Mouse (Mus musculus) brain, embryonic 18.5 days (tissue): Measurements from ENCODE around the gene Vrk3.
A peak's percentile ranks its signal among the peaks of the same experiment; 100 is the strongest.
"Not testable (repeated sequence)": the region's sequence is repeated elsewhere in the genome, so short reads cannot be mapped to it uniquely, and the experiment has no call there.

Experiments
- DNase-seq: peaks from one replicate; pipeline ENCODE4 v3.0.0-alpha.2; 2012; ENCODE audit warnings: low read depth, low spot score

Gene Vrk3

DNA sequence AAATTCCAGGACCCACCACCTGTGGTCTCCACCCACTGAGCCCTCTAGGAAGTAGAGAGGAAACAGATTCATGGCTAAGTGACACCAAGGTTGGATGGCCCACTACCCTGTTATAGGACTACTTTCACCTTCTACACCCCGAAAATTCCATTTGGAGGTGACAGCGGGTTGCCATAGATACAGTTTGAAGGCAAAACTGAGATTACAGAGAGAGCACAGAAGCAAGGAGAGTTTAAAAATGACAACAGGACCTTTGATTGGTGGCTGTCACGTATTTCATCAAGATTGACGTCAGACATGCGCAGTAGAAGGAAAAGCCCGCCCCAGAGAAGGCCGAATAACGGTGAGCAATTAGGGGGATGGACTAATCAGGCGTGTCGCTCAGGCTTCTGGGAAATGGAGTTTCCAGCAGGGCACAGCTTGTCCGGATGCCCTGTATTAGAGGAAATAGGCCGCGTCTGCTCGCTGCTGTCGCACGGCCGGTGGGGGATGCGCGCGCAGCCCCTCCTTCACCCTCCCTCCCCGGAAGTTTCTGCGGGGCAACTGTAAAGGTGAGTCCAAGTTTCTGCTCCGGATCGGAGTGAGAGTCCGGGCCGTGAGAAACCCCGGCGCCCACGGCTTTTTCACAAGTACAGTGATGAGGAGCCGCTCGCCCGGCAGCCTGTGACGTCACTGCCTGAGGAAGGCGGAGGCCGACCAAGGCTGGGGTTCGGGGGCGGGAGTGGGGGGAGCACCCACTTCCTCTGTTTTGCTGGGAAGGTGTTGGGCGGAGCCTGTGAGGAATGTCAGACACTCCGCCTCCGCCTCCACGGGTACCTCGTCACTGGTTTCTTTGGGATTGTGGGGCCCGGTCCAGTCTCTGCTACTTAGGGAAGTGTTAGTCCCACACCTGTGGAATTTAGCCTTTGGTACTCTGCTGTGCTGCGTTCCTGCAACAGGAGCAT is at the start of gene Vrk3:
Gene Vrk3 (plus strand): TSS at position 313 of the 944 bp plus-strand sequence.
- DNase-seq: peak; percentile 95

DNA sequence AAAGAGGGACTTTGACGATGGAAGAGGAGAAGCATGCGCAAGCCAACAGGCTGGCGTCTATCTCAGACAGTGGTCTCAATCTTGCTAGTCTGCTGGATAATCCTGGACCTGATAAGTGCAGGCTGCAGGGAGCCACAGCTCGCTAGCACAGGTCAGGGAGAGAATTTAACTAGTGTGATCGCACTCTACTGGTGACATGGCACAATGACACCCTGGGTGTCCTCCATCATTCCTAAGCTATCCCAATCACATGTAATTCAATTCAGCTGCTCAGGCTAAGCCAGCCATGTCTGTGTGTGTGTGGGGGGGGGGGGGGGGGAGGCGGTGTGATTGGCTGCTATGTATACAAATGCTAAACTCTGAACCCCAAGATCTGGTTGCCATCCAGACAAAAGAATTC is 46.3 kb upstream of the Vrk3 start:
- DNase-seq: no peak

DNA sequence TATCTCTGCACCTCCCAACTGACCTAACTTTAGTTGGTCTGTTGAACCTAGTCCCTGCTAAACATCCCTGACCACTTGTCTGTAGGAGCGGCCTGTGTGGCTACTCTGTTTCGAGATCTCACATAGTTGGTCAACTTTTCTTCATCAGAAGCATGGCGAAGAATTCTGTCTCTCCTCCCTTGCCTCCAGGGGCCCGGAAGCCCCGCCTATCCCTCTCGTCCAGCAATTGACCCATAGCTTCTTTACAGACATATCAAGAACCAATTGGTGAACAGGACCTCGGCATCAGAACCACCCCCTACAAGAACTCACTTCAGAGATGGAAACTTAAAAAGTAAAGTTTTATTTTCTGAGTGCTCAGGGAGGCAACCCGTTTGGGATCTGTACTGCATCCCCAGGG is 45.2 kb upstream of the Vrk3 start:
- DNase-seq: no peak

DNA sequence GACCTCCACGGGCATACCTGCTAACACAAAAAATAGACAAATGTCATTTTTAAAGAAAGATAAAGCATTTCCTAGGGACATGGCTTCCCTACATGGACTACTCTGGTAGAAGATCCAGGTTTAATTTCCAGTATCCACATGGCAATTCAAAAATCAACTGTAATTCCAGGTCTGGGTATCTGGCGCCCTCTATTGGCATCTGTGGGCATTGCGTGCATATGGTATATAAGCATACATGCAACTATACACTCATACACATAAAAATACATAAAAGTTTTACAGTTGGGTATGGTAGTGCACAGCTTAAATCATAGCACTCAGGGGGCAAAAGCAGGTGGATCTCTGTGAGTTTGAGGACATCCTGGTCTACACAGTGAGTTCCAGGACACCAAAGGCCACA is 43.9 kb upstream of the Vrk3 start:
- DNase-seq: no peak

DNA sequence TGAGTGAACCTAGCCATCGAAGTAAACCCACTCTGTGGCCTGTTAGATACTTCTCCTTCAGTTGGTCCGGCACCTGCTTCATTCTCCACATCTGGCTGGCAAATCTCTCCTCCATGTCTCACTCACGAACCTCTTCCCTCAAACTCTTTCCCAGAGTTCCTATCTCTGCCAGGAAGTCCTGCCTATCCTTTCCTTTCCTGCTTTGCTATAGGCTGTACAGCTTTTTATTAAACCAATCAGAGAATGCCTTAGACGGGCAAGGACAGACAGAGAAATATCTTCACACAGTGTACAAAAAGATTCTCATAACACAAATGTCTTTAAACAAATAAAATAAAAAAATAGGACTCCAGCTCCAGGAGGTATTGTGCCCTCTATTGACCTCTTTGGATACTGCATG is 43.1 kb upstream of the Vrk3 start:
- no peak for DNase-seq

DNA sequence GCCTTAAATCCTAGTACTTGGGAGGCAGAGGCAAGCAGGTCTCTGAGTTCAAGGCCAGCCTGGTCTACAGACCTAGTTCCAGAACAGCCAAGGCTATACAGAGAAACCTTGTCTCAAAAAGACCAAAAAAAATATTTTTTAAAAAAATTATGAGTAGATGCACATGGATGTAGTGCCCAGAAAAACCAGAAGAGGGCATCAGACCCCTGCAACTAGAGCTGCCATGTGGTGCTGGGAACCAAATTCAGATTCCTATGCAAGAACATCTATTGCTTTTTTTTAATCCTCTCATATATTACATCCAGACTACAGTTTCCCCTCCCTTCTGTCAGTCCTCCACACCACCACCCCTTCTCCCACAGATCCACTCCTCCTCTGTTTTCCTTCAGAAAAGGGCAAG is 41.9 kb upstream of the Vrk3 start:
- no peak for DNase-seq

DNA sequence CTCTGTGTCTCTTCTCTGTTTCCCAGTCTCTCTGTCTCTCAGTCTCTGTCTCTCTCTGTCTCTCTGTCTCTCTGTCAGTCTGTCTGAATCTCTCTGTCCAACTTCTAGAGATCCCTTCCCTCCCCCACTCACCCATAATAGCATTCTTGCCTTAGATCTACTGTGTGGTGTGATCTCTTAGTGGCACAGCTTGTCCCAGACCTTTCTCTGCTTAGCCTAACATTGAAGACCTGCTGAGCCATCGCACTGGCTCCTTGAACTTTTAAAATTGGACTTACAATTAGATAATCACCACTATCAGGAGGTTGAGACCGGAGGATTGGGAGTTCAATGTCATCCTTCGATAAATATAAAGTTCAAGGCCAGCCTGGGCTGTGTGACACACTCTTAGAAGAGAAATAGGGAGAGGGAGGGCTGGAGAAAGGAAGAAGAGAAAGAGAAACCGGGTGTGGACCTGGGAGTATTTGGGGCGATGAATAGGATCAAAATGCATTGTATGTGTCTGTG is 41.0 kb upstream of the Vrk3 start:
- no peak for DNase-seq

DNA sequence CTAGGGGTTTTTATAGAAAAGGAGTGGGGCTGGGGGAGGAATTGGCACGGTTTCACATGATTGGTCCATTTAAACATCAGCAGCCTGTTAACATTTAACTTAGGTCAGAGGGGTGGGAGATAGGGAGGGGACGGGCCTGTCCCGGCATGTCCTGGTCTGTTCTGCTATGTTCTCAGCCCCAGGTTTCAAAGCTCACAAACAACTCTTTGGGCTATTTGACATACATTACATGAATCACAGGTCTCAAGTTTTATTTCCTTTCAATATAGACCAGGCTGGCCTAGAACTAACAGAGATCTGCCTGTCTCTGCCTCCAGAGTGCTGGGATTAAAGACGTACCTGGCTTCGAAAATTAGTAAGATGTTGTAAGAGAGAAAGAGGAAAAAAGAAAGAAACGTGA is 40.1 kb upstream of the Vrk3 start:
- DNase-seq: not testable (repeated sequence)

DNA sequence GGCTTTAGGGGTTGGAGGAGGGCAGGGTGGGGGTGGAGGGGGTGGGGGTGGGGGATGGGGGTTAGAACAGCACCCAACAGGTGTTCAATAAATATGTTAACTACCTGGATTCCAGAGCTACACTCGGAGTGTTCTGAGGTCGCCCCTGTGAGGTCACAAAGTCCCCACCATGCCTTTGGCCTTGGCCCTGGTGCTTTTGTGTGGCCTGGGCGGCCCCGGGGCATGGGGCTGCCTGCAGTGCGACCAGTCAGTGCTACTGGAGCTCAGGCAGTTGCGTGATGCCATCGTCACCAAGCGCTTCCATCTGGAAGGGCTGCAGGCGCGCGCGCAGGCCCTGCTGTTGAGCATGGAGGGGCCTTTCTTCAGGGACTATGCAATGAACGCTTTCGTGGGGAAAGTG is 39.6 kb upstream of the Vrk3 start, which contains the start of gene Izumo2:
Gene Izumo2 (plus strand): TSS at position 169 of the 400 bp plus-strand sequence.
- no peak for DNase-seq

DNA sequence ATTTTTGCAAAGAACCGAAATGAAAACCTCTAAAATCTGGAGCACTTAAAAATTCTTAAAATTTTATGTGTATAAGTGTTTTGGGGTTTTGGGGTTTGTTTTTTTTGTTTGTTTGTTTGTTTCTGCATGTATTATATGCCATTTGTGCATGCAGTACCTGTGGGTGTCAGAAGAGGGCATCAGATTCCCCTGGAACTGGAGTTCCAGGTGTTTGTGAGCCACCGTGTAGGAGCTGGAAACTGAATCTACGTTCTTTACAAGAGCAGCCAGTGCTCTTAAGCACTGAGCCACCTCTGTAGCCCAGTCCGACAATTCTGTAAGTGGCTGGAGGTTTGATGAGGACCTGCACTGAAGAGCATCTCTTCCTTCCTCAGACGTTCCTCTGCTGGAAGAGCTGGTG is 38.3 kb upstream of the Vrk3 start:
- no peak for DNase-seq

DNA sequence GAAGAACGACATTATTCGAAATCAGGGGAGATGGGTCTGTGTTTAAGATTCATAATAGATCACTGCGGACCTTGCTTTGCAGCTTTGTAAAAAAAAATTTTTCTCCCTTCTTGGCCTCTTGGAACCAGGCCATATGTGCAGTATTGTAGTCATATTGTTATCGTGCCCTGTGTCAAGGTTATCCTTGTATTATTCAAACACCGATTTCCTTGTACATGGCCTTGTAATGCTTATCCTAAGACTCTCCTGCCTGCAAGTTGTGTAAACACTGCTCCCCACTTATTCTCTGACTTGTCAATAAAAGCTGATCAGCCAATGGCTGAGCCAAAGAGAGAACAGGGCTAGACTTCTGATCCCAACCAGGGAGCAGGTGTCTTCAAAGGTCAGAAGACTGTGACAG is 26.2 kb upstream of the Vrk3 start:
- DNase-seq: no peak

DNA sequence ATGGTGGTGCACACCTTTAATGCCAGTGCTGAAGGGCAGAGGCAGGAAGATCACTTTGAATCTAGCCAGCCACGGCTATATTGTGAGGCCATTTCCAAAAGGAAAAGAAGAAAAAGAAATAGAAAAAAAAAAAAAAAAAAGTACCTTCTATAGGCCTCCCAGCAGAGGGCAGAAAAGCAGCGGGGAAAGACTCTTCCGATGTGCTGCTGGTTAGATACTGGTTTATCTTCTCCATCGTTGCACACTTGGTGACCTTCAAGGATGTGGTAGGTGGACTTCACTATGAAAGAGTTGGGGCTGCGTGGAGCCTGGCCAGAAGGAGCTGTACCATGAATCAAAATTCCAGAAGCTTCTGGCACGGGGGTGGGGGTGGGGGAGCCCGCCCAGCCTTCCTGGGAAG is 23.9 kb upstream of the Vrk3 start:
- no peak for DNase-seq

DNA sequence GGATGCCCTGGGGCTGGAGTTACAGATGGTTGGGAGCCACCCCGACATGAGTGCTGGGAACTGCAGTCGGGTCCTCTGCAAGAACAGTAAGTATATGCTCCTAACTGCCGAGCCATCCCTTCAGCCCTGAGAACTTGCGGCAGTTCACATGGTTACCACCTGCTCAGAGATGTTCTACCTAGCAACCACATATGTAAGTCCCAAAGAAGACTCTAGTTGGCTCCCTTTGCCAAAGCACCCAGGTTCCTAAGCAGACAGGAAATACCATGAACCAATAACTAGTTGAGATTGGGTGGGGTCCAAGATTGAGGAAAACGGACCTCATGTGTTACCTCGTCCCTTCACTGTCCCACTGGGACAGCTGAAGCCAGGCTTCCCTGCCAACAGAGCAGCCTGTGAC is 21.9 kb upstream of the Vrk3 start:
- DNase-seq: no peak

DNA sequence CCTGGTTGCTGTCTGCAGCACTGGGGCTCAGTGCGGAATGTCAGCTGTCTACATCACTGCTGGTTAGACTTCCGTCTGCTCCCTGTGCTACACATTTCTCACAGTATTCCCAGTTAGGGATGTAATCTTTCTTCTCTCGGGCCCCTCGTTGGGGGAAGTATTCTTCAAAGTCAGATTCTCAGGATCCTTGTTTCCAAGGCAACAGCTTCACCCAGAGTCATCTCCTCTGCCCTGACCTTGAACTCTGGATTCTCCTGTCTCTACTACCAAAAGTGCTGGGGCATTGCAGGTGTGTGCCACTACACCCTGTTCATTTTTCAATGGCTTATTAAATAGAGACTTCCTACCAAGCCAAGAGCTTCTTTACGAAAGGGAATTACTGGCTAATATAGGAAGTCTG is 21.1 kb upstream of the Vrk3 start:
- DNase-seq: no peak

DNA sequence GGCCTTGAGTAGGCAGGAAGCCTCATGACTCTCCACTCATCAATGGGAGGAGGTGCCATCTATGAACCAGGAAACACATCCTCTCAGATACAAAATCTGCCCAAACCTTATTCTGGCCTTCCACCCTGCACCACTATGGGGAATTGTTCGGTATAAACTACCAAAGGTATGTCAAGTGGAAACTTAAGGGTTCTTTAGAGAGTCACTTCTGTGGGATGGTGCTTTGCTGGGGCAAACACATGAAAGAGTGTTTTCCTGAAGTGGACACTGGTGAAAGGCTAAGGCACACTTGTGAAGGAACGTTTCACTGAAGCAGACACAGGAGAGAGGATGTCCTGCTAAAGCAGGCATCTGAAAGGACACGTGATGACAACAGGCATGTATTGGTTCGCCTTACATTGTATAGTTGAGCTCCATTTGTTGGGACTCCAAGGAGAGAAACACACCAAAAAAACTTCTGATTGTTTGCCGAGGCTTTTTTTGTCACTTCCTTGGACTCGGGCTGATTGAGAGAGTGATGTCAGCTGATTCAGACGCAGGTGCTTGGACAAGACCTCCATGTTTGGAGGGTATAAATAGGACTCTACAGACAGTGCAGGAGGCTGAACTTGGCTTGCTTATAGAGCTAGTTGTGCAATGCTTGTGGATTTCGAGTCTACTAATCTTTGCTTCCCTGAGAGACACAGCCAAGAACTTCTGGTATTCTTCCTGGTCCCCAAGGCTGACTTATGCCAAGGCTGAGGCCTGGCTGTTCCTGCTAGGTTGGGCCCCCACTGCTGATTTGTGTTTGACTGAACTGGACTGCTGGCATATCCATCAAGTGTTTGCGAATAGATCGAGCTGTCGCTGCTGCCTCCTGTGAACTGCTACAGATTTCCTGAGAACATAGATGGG is 19.9 kb upstream of the Vrk3 start:
- no peak for DNase-seq

DNA sequence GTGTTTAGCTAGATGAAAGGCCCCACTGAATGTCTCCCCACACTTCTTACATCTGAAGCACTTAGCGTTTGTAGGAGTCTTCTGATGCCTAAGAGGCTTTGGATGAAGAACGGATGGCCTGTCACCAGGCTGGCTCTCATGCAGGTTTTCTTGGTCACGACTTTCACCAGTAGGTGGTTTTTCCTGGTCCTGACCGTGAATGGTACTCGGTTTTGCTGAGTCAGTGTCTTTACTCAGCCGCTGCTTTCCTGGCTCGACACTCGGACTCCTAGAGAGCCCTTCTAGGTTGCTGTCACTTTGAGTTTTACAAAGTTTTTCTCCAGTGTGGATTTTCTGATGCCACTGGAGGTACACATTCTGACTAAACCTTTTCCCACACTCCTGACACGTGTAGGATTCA is 14.5 kb upstream of the Vrk3 start:
- no peak for DNase-seq

DNA sequence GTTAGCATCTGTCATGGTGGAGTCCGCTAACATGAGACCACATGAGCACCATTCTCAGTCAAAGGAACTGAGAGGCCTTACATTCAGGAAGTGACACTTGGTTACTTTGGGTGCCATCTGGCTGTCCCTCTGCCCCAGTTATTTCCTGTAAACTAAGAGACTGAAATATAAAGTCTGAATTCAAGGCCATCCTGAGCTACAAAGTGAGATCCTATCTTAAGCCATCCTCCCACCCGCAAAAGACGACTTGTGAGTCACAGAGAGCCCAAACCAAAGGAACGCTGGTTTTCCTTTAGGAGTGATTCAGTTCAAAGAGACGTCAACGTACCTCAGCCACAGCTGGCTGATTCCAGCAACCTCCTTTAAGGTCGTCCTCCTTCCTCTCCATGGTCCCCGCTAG is 6.9 kb upstream of the Vrk3 start:
- no peak for DNase-seq

DNA sequence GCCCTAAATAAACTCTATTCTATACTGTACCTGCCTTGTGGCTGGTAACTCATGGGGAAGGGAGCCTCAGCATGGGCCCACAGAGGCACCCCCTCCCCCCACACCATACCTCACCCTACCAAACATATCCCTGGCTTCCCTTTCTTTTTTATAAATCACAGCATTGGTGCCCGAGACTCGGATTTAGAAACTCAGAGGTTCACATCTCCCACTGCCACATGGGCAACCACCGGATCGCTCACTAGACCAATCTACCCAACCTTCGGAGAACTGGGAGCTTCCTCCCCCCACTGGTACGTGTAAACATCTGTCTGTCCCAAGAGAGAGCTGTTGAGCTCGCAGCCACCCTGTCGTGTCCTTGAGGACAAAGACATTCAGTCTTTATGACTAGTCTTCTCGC is 3.9 kb upstream of the Vrk3 start:
- no peak for DNase-seq

DNA sequence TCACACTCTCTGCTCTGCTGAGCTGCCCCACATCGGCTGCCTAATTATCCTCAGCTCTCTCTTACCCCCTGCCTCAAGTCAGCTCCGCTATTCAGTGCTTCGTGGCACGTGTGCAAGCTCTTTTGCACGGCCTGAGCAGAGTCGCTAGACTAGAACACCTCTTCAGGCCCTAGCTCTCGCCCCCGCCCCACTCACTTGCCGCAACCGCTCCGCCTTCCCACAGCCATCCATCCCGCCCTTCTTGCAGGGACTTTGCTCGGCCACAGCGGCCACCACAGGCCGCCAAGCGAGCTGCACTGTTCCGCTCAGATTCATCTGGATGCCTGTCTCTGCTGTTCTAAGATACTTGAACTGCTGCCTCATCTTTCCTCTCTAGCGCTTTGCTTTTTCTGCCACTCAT is 3.1 kb upstream of the Vrk3 start:
- peak; percentile 72 for DNase-seq

DNA sequence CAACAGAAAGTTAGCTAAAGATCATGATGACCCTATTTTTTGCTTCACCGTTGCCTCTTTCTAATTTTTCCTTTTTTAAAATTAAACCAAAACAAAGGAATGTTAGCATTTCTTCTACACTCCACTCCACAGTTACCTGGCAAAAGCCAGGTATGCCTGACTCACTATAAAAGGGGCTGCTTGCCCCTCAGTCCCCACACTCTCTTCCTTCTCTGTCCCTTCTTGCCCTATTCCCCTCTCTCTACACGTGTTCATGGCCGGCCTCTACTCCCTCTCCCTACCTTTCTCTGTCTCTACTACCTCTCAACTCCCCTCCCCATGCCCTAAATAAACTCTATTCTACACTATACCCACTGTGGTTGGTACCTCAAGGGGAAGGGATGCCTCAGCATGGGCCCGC is 1.1 kb upstream of the Vrk3 start:
- no peak for DNase-seq

DNA sequence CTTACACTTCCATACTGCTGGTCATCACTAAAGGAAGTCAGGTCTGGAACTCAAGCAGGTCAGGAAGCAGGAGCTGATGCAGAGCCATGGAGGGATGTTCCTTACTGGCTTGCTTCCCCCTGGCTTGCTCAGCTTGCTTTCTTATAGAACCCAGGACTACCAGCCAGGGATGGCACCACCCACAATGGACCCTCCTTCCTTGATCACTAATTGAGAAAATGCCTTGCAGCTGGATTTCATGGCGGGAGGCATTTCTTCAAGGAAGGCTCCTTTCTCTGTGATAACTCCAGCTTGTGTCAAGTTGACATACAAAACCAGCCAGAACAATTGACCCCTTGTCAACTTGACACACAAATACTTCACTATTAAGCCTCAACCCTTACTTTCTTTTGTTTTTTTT is 2.7 kb downstream of the Vrk3 start, which contains the start of gene Zfp473:
Gene Zfp473 (minus strand): TSS at position 101 of the 400 bp plus-strand sequence.
- not testable (repeated sequence) for DNase-seq

DNA sequence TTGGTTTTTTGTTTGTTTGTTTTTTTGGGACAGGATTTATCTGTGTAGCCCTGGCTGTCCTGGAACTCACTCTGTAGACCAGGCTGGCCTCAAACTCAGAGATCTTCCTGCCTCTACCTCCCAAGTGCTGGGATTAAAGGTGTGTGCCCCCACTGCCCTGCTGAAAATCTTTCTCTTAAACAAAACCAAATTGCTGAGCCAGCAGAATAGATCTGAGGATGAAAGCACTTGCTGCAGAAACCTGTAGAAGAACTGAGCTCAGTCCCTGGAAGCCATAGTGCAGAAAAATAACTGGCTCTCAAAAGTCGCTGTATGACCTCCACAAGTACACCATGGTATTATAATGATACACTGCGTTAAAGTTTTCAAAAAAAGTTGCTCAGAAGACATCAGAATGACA is 9.0 kb downstream of the Vrk3 start:
- no peak for DNase-seq
